Mouse (Mus musculus) heart, postnatal 0 days (tissue): Measurements from ENCODE around the gene Fgf4. TPM values are rescaled to one million over a fixed set of nuclear protein-coding genes. Genes with fewer than 3 reads are reported as not detected.

Experiments
- ATAC-seq: fragments of 200-750 bp; cut with Nextera tagmentation; 2 replicates; pipeline ENCODE4 v1.8.0; 2017; ENCODE audit warnings: low read depth, moderate number of reproducible peaks, moderate library complexity; ENCODE audit not compliant: insufficient read depth
- DNase-seq: peaks from one replicate; pipeline ENCODE4 v3.0.0-alpha.2; 2016; ENCODE audit warnings: low spot score
- H3K27ac ChIP-seq: fragments of 300-500 bp; sonication (generic); 2 replicates; pipeline ENCODE4 v1.5.1; 2014; ENCODE audit warnings: low read depth, mild to moderate bottlenecking
- H3K27me3 ChIP-seq: fragments of 300-500 bp; sonication (generic); 2 replicates; pipeline ENCODE4 v1.6.1; 2014; ENCODE audit warnings: low read length, mixed read lengths; ENCODE audit not compliant: control insufficient read depth, insufficient read depth
- H3K36me3 ChIP-seq: fragments of 300-500 bp; sonication (generic); replicated peaks from 2 replicates; pipeline ENCODE4 v1.6.1; 2014; ENCODE audit warnings: low read length, mixed read lengths; ENCODE audit not compliant: control insufficient read depth, insufficient read depth
- H3K4me1 ChIP-seq: fragments of 300-500 bp; sonication (generic); 2 replicates; pipeline ENCODE4 v1.6.1; 2014; ENCODE audit warnings: antibody characterized with exemption; ENCODE audit not compliant: control insufficient read depth, insufficient read depth
- H3K4me2 ChIP-seq: fragments of 300-500 bp; sonication (generic); 2 replicates; pipeline ENCODE4 v1.6.1; 2014; ENCODE audit warnings: low read depth, mild to moderate bottlenecking, low read length, moderate library complexity
- H3K4me3 ChIP-seq: fragments of 300-500 bp; sonication (generic); 2 replicates; pipeline ENCODE4 v1.5.1; 2014; ENCODE audit warnings: low read depth, low read length
- H3K9ac ChIP-seq: fragments of 300-500 bp; sonication (generic); replicated peaks from 2 replicates; pipeline ENCODE4 v1.6.1; 2014; ENCODE audit warnings: low read depth, low read length, mixed read lengths
- H3K9me3 ChIP-seq: fragments of 300-500 bp; sonication (generic); replicated peaks from 2 replicates; pipeline ENCODE4 v1.6.1; 2016; ENCODE audit warnings: low read length; ENCODE audit not compliant: control insufficient read depth
- CTCF ChIP-seq: IDR thresholded peaks from 2 replicates; pipeline ENCODE4 v1.5.1; 2016; ENCODE audit warnings: antibody characterized with exemption, control low read depth, low read depth
- EP300 ChIP-seq: IDR thresholded peaks from 2 replicates; pipeline ENCODE4 v1.6.1; 2016; ENCODE audit warnings: antibody characterized with exemption, low read depth
- WGBS: fragments of 180-500 bp; shearing (Covaris S2); extraction: QIAGEN DNeasy Blood & Tissue Kit; methylation state at CpG from one replicate; pipeline ENCODE4 v1.1.7; 2014; 5-methylcytosine and 5-hydroxymethylcytosine counted together
- polyA plus RNA-seq: library from polyadenylated mRNA; unstranded; fragments of >200 nt; fragmentation: Nextera tagmentation; extraction: Ambion mirVana; gene quantifications from 2 replicates; pipeline ENCODE4 v1.2.1, GENCODE M21; 2015
- total RNA-seq: library from RNA; depleted of rRNA; stranded (reverse); fragments of >200 nt; gene quantifications from 2 replicates; pipeline ENCODE4 v1.2.3, GENCODE M21; 2014; ENCODE audit warnings: low replicate concordance

The Fgf4 gene
- total and polyA plus RNA-seq, 2 experiments from 2014 or later: not detected

- Histone ChIP-seq H3K4me2 (no peak overlapping the region; the same call in 1 of the 2 replicates), H3K9ac (no peak overlapping the region), H3K4me1 (no peaks in the 10 kb centered on the region), H3K27ac (no peak overlapping the region), H3K9me3 (no peaks in the 10 kb centered on the region), H3K36me3 (no peaks in the 10 kb centered on the region), H3K4me3 (peak overlapping the region; percentile 25; the same call in 1 of the 2 replicates), H3K27me3 (peaks cover 78% of the 10 kb centered on the region)
- no peak for TF ChIP-seq EP300
- TF ChIP-seq CTCF: no peak
- no peak for DNase-seq
- WGBS: 2% methylated on average over 28 of the region's 28 CpGs
- no peak for ATAC-seq
Observed at GRCm38 (mm10) chr7:144861769-144862070, 14.6 kb downstream of the Fgf4 start.

GRCm38 (mm10) chr7:144862126-144862525 is 15.0 kb downstream of the Fgf4 start:
- WGBS: 5% methylated on average over 13 of the region's 15 CpGs
- no peak for ATAC-seq

DNA sequence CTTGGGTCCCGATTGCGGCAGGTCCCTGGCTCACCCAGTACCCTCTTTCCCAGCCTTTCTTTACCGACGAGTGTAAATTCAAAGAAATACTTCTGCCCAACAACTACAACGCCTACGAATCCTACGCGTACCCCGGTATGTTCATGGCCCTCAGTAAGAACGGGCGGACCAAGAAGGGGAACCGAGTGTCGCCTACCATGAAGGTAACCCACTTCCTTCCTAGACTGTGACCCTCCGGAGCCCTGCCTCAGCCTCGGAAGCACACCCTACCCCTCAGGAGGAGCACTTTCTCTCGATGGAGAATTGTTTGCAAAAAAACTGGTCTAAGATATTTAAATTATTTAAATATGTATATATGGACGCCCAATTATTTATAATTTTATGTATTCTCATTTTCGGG is 15.5 kb downstream of the Fgf4 start:
- Histone ChIP-seq H3K9ac (no peak overlapping the region), H3K4me2 (no peak overlapping the region), H3K27me3 (peaks cover 86% of the 10 kb centered on the region), H3K36me3 (no peaks in the 10 kb centered on the region), H3K9me3 (no peaks in the 10 kb centered on the region), H3K27ac (no peak overlapping the region), H3K4me3 (no peak overlapping the region), H3K4me1 (no peaks in the 10 kb centered on the region)
- no peak for ATAC-seq
- TF ChIP-seq EP300 (no peak), CTCF (no peak)
- no peak for DNase-seq
- WGBS: 4% methylated on average over 18 of the region's 18 CpGs

More at GRCm38 (mm10) chr7:144862126-144862525, 15.0 kb downstream of the Fgf4 start:
- no peak for TF ChIP-seq CTCF
- no peak for TF ChIP-seq EP300
- peaks cover 82% of the 10 kb centered on the region for H3K27me3 ChIP-seq
- no peaks in the 10 kb centered on the region for H3K4me1 ChIP-seq
- no peak overlapping the region for H3K9ac ChIP-seq
- H3K4me2 ChIP-seq: no peak overlapping the region
- no peak for DNase-seq
- no peak overlapping the region for H3K4me3 ChIP-seq
- H3K9me3 ChIP-seq: no peaks in the 10 kb centered on the region
- no peak overlapping the region for H3K27ac ChIP-seq
- H3K36me3 ChIP-seq: no peaks in the 10 kb centered on the region

GRCm38 (mm10) chr7:144863196-144863595 is 16.0 kb downstream of the Fgf4 start:
- H3K4me2 ChIP-seq: no peak overlapping the region
- H3K4me3 ChIP-seq: no peak overlapping the region
- H3K4me1 ChIP-seq: no peaks in the 10 kb centered on the region
- H3K27ac ChIP-seq: no peak overlapping the region
- H3K36me3 ChIP-seq: no peaks in the 10 kb centered on the region
- TF ChIP-seq EP300: no peak
- TF ChIP-seq CTCF: no peak
- no peak overlapping the region for H3K9ac ChIP-seq
- no peaks in the 10 kb centered on the region for H3K9me3 ChIP-seq
- ATAC-seq (no peak), DNase-seq (no peak)
- peaks cover 86% of the 10 kb centered on the region for H3K27me3 ChIP-seq
- WGBS: 5% methylated on average over 11 of the region's 11 CpGs

DNA sequence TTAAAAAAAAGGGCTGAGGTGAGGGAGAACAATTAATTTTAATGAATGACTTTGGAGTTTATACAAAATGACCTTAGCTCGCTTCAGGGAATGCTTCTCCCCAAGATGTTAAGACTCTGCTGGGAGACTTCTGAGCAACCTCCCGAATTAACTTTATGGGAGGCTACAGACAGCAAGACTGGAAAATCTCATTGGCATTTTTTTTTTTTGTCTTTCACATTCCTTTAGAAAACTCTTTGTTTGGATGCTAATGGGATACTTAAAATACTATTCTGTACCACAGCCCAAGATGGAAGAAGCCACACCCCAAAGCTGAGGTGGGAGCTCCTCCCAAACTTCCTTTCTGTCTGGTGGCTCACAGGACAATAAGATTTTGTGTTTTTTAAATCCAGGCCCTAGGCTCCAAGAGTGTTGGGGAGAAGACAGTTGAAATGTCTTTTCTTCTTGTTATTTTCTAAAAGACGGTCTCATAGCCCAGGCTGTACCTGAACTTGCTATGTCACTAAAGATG is 17.0 kb downstream of the Fgf4 start:
- DNase-seq: no peak
- Histone ChIP-seq H3K4me2 (no peak overlapping the region), H3K9ac (no peak overlapping the region), H3K27me3 (peaks cover 79% of the 10 kb centered on the region), H3K27ac (no peak overlapping the region), H3K9me3 (no peaks in the 10 kb centered on the region), H3K4me1 (no peaks in the 10 kb centered on the region), H3K4me3 (no peak overlapping the region), H3K36me3 (no peaks in the 10 kb centered on the region)
- 63% methylated on average over 3 of the region's 3 CpGs for WGBS
- no peak for ATAC-seq
- no peak for TF ChIP-seq CTCF
- no peak for TF ChIP-seq EP300

GRCm38 (mm10) chr7:144867161-144867560 is 20.0 kb downstream of the Fgf4 start:
- Histone ChIP-seq H3K4me2 (no peak overlapping the region), H3K27ac (no peak overlapping the region), H3K4me3 (no peak overlapping the region), H3K4me1 (no peaks in the 10 kb centered on the region), H3K9ac (no peak overlapping the region), H3K9me3 (no peaks in the 10 kb centered on the region), H3K36me3 (no peaks in the 10 kb centered on the region), H3K27me3 (peaks cover 50% of the 10 kb centered on the region)
- DNase-seq (no peak), ATAC-seq (no peak)
- WGBS: 50% methylated on average over 4 of the region's 4 CpGs
- no peak for TF ChIP-seq EP300
- no peak for TF ChIP-seq CTCF
